Mouse (Mus musculus) kidney, postnatal 4 days (tissue): ENCODE data around the gene Wdhd1.

Source experiments
- DNase-seq, 2 experiments: peaks; one replicate each; pipeline ENCODE4 v3.0.0; 2021; ENCODE audit warnings: mixed read lengths in 2 of 2

The Wdhd1 gene

DNA sequence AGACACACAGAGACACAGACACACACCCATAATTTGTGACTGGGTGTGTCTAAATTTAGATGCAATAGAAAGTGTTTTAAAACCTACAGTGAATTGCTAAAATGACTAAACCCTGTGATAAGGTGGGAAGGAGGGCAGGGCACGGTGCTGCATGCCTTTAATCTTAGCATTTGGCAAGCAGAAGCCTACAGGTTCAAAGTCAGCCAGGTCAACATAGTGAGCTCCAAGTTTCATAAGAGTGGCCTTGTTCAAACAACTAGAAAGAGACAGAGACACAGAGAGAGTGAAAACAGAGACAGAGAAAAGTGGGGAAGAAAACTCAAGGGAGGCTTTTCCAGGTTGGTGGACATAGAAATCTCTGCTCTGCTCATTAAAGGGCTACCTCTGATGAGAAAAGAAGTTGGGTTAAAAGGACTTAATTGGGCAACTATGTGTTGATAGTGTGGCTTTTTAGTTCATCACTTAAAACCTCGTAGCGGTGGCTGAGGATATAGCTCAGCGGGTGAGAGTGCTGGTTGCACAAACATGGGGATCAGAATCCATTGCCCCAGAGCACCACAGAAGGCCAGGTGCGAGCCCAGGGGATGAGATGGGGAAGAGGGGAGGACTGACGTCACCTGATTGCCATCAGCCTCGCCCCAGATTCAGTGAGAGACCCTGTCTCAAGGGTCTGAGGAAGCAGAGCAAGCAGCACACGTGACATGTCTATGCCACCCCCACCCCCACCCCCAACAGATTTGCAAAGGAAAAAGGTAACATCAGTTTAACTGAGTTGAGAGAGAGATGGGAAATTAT is 56.2 kb downstream of the Wdhd1 start:
- DNase-seq, result no peak

DNA sequence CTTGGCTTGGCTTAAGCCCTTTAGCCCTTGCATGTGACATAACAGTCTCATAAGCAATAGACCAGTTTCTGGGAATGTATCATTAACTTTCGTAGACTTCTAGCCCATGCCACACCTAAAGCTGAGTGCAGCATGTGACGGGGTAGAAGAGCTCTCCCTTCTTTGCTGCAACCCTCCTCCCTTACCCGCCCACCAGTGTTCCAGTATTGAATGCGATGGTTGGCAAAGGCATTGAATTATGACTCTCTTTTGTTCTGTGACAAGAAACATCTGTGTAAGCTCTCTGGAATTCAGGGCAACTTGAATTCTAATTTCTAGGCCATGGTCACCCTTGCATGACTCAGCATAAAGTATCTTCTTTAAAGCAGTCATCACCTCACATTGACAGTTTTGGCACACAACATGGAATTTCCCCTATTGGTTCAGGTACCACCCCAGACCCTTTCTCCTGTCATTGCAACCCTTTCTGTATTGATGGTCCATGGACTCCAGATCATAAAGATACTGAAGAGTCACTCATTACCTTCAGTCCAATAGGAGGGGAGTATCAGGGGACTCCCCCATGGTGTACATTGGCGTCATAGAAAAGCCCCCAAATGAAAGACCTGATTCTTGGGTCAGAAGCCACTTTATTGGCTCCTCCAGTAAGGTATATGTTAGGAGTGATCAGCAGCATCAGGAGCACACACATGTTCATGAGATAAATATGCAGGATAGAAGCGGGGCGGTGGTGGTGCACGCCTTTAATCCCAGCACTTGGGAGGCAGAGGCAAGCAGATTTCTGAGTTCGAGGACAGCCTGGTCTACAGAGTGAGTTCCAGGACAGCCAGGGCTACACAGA is 57.7 kb downstream of the Wdhd1 start:
- DNase-seq, result no peak

GRCm38 (mm10) chr14:47216541-47216940 is 60.1 kb downstream of the Wdhd1 start:
- DNase-seq, result no peak

DNA sequence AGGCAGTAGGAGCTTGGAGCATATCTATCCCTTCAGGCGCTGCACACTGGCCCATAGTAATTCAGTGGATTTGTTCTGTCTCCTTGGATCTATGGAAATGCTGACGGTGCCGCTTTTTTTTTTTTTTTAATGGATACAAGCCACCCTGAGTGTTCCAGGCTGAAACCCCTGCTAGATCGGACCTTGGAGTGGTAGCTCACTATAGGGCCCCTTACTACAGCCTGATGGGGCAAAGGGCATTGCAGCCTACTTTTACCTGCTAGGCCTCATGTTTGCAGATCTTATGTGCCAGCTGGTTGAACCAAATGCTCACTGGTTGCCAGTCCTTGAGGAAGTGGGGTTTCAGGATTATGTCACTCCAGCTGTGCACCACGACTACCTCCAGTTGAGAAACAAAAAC is 62.3 kb downstream of the Wdhd1 start:
- no peak for DNase-seq

- no peak for DNase-seq
Measured at GRCm38 (mm10) chr14:47213305-47213704, 63.4 kb downstream of the Wdhd1 start.

DNA sequence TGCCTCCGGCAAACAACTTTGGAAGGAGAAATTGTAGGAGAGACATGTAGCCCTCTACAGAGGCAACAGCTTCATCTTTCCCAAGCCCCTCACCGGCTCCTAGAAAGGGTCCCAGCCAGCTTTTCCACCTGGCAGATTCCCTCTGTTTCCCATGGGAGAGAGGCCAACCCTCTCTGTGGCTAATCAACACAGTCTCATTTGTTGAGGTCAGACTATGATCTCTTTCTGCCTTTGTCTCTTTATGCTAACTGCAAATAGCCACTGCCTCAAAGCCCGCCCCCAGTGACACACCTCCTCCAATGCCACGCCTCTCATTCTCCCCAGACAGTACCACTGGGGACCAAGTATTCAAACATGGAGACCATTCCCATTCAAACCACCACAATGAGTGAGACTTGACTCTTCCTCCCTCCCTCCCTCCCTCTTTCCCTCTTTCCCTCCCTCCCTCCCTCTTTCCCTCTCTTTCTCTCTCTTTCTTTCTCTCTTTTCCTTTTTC is 66.9 kb downstream of the Wdhd1 start:
- no peak for DNase-seq

GRCm38 (mm10) chr14:47208564-47209493 is 67.8 kb downstream of the Wdhd1 start:
- DNase-seq, result no peak

DNA sequence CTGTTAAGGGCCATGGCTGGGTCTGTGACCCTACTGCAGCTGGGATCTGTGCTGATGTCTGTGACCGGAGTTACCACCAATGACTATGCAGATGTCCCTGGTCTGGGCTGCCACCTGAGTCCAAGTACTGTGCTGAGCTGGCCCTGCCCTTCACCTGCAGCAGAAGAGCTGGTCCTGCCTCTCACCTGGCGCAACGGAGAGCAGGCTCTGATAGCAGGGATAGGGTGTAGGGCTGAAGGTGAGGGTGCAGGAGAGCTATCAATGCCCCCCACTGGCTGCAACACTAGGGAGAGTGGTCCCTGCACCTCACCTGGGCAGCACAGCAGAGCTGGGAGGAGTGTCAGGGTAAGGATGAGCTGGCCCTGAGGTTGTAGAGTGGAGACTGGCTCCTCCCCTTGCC is 70.1 kb downstream of the Wdhd1 start:
- DNase-seq, result no peak

GRCm38 (mm10) chr14:47205270-47205972 is 71.2 kb downstream of the Wdhd1 start:
- DNase-seq, result no peak

DNA sequence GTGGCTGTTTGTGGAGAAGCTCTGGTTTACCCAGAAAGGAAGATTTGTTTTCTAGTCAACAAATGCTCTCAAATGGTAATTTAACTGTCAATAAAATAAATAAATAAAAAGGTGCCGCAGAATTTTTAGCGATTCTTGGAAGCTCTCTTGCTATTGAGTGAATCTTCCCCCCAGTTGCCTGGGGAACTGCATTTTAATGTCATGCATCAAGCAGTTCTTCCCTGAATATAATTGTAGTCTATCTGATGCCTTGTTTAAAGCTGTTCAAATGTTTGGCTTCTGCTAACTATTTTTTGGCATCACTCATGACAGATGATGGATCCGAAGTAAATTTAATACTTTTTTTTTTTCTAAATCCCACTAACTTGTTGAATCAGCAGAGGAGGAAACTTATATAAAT is 79.3 kb downstream of the Wdhd1 start:
- no peak for DNase-seq

DNA sequence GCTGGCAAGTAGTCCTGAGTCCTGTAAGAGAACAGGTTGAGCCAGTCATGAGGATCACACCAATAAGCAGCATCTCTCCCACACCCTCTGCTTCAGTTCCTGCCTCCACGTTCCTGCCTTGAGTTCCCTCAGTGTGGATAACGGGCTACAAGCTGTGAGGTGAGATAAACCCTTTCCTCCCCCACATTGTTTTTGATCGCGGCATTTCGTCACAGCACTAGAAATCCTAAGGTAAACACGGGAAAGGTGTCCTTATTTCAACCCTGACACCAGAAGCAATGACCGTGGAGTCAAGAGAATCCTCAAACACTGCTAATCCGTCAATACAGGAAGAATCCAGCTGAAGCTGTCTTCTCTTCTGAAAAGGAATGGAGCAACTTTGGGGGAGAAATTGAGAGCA is 79.9 kb downstream of the Wdhd1 start:
- no peak for DNase-seq

DNA sequence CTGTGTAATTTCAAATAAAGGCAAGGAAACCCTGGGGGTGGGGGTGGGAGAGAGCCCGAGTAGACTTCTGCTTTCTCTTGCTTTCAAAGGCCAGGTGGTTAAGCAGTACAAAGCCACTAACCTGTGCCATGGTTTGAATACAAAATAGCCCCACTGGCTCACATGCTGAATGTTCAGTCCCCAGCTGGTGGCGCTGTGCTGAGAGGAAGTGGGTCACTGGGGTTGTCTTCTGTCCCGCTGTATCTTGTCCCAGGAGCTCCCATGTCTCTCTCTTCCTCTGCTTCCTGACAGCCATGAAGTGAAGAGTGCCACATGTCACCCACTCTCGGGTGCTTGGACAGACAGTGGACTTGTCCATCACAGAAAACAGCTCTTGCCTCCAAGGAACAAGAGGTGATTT is 82.6 kb downstream of the Wdhd1 start:
- peak; percentile 16 to 25 for DNase-seq

- no peak for DNase-seq
Measured at GRCm38 (mm10) chr14:47193506-47193905, 83.2 kb downstream of the Wdhd1 start.

DNA sequence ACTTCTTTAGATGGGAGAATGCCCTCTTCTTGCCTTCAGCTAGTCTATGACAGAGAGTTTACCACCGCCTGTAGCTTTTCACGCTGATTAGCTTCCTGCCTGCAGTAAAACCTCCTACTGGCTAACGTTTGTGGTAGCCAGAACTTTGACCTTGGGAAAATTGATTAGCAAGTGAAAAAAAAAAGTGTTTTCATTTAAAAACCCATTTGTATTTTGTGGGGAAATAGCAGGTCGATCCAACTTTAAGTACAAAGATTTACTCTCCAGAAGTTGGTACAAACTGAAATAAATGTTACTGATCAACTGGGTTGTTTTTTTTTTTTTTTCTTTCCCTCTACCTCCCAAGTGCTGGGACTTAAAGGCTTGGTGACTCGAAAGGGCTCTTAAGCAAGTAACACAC is 84.8 kb downstream of the Wdhd1 start:
- no peak for DNase-seq
